Mouse (Mus musculus) lung, embryonic 15.5 days (tissue): Measurements from ENCODE around the gene Tbpl1. TPM values are rescaled to one million over a fixed set of nuclear protein-coding genes. Genes with fewer than 3 reads are reported as not detected.

ENCODE experiments used
- ATAC-seq: fragments of 200-750 bp; cut with Nextera tagmentation; 2 replicates; pipeline ENCODE4 v1.8.0; 2017; ENCODE audit warnings: moderate number of reproducible peaks, borderline replicate concordance; ENCODE audit not compliant: low FRiP score, low TSS enrichment; ENCODE audit errors: extremely low read depth
- H3K27ac ChIP-seq: fragments of 300-500 bp; sonication (generic); 2 replicates; pipeline ENCODE4 v1.5.1; 2015; ENCODE audit warnings: moderate library complexity, mild to moderate bottlenecking, inconsistent platforms
- H3K27me3 ChIP-seq: fragments of 300-500 bp; sonication (generic); 2 replicates; pipeline ENCODE4 v1.6.1; 2015; ENCODE audit warnings: inconsistent platforms
- H3K36me3 ChIP-seq: fragments of 300-500 bp; sonication (generic); 2 replicates; pipeline ENCODE4 v1.6.1; 2015; ENCODE audit warnings: inconsistent platforms
- H3K4me1 ChIP-seq: fragments of 300-500 bp; sonication (generic); 2 replicates; pipeline ENCODE4 v1.6.1; 2015; ENCODE audit warnings: inconsistent platforms
- H3K4me2 ChIP-seq: fragments of 300-500 bp; sonication (generic); 2 replicates; pipeline ENCODE4 v1.6.1; 2015; ENCODE audit warnings: inconsistent platforms, mild to moderate bottlenecking, moderate library complexity
- H3K4me3 ChIP-seq: fragments of 300-500 bp; sonication (generic); 2 replicates; pipeline ENCODE4 v1.5.1; 2015; ENCODE audit warnings: mild to moderate bottlenecking, inconsistent platforms
- H3K9ac ChIP-seq: fragments of 300-500 bp; sonication (generic); 2 replicates; pipeline ENCODE4 v1.6.1; 2015; ENCODE audit warnings: inconsistent platforms
- H3K9me3 ChIP-seq: fragments of 300-500 bp; sonication (generic); 2 replicates; pipeline ENCODE4 v1.6.1; 2016; ENCODE audit warnings: inconsistent platforms
- WGBS: fragments of 180-500 bp; shearing (Covaris S2); methylation state at CpG from one replicate; pipeline ENCODE4 v1.1.7; 2015; 5-methylcytosine and 5-hydroxymethylcytosine counted together
- polyA plus RNA-seq: library from polyadenylated mRNA; unstranded; fragments of >200 nt; fragmentation: Nextera tagmentation; extraction: Ambion mirVana; gene quantifications from 2 replicates; pipeline ENCODE4 v1.2.1, GENCODE M21; 2015

The Tbpl1 gene
- polyA plus RNA-seq, 1 experiment from 2014 or later: 50.1 TPM

- Histone ChIP-seq H3K36me3 (peaks cover 42% of the 10 kb centered on the region), H3K9ac (no peak overlapping the region)
- WGBS: 84% methylated on average over 6 of the region's 6 CpGs
Measured at GRCm38 (mm10) chr10:22703844-22704243, 27.9 kb downstream of the Tbpl1 start.

GRCm38 (mm10) chr10:22701485-22702315 lies 30.0 kb downstream of the Tbpl1 start:
- H3K4me3 ChIP-seq: no peak overlapping the region
- peaks cover 26% of the 10 kb centered on the region for H3K36me3 ChIP-seq
- ATAC-seq: no peak
- 68% methylated on average over 12 of the region's 12 CpGs for WGBS
- no peak overlapping the region for H3K4me2 ChIP-seq
- H3K9me3 ChIP-seq: no peaks in the 10 kb centered on the region
- peaks cover 23% of the 10 kb centered on the region; the same call in 1 of the 2 replicates for H3K4me1 ChIP-seq
- no peaks in the 10 kb centered on the region for H3K27me3 ChIP-seq
- no peak overlapping the region for H3K9ac ChIP-seq
- H3K27ac ChIP-seq: no peak overlapping the region

More at GRCm38 (mm10) chr10:22703844-22704243, 27.9 kb downstream of the Tbpl1 start:
- H3K4me1 ChIP-seq: peaks cover 18% of the 10 kb centered on the region; the same call in 1 of the 2 replicates
- H3K4me3 ChIP-seq: no peak overlapping the region
- no peaks in the 10 kb centered on the region for H3K9me3 ChIP-seq
- no peak overlapping the region for H3K27ac ChIP-seq
- H3K27me3 ChIP-seq: no peaks in the 10 kb centered on the region
- H3K4me2 ChIP-seq: no peak overlapping the region
- no peak for ATAC-seq

GRCm38 (mm10) chr10:22700773-22701172 lies 31.0 kb downstream of the Tbpl1 start:
- Histone ChIP-seq H3K9ac (no peak overlapping the region), H3K36me3 (peaks cover 20% of the 10 kb centered on the region), H3K27me3 (no peaks in the 10 kb centered on the region), H3K27ac (no peak overlapping the region), H3K4me1 (peaks cover 23% of the 10 kb centered on the region; the same call in 1 of the 2 replicates), H3K9me3 (no peaks in the 10 kb centered on the region), H3K4me3 (no peak overlapping the region), H3K4me2 (no peak overlapping the region)
- 58% methylated on average over 9 of the region's 9 CpGs for whole genome bisulfite sequencing
- no peak for ATAC-seq

GRCm38 (mm10) chr10:22699487-22700335 lies 32.0 kb downstream of the Tbpl1 start:
- Histone ChIP-seq H3K27ac (no peak overlapping the region), H3K27me3 (no peaks in the 10 kb centered on the region), H3K4me3 (no peak overlapping the region), H3K36me3 (peaks cover 14% of the 10 kb centered on the region), H3K4me1 (peaks cover 23% of the 10 kb centered on the region; the same call in 1 of the 2 replicates), H3K9me3 (no peaks in the 10 kb centered on the region), H3K4me2 (no peak overlapping the region), H3K9ac (no peak overlapping the region)
- WGBS: 61% methylated on average over 19 of the region's 19 CpGs
- no peak for ATAC-seq

- H3K27me3 ChIP-seq: no peaks in the 10 kb centered on the region
- H3K36me3 ChIP-seq: peaks cover 6% of the 10 kb centered on the region
- H3K4me1 ChIP-seq: peaks cover 23% of the 10 kb centered on the region; the same call in 1 of the 2 replicates
- 72% methylated on average over 9 of the region's 9 CpGs for WGBS
- peak; percentile 65; the same call in 1 of the 2 replicates for ATAC-seq
- H3K4me2 ChIP-seq: peak overlapping the region; percentile 34; the same call in 1 of the 2 replicates
- no peaks in the 10 kb centered on the region for H3K9me3 ChIP-seq
- no peak overlapping the region for H3K4me3 ChIP-seq
- H3K27ac ChIP-seq: peak overlapping the region; percentile 34; the same call in 1 of the 2 replicates
- H3K9ac ChIP-seq: no peak overlapping the region
Measured at GRCm38 (mm10) chr10:22698158-22698953, 33.4 kb downstream of the Tbpl1 start.

- Histone ChIP-seq H3K4me2 (no peak overlapping the region), H3K4me3 (no peak overlapping the region), H3K9ac (no peak overlapping the region), H3K27me3 (no peaks in the 10 kb centered on the region), H3K27ac (no peak overlapping the region), H3K36me3 (no peaks in the 10 kb centered on the region), H3K9me3 (no peaks in the 10 kb centered on the region), H3K4me1 (peaks cover 23% of the 10 kb centered on the region; the same call in 1 of the 2 replicates)
- whole genome bisulfite sequencing: 71% methylated on average over 7 of the region's 7 CpGs
- ATAC-seq: no peak
Measured at GRCm38 (mm10) chr10:22696864-22697263, 34.9 kb downstream of the Tbpl1 start.

GRCm38 (mm10) chr10:22696236-22696635 lies 35.5 kb downstream of the Tbpl1 start:
- Histone ChIP-seq H3K27ac (no peak overlapping the region), H3K4me3 (no peak overlapping the region), H3K9ac (no peak overlapping the region), H3K27me3 (no peaks in the 10 kb centered on the region), H3K9me3 (no peaks in the 10 kb centered on the region), H3K4me2 (no peak overlapping the region), H3K4me1 (peaks cover 18% of the 10 kb centered on the region; the same call in 1 of the 2 replicates), H3K36me3 (no peaks in the 10 kb centered on the region)
- WGBS: 81% methylated on average over 9 of the region's 9 CpGs
- ATAC-seq: no peak

GRCm38 (mm10) chr10:22675848-22676630 lies 55.7 kb downstream of the Tbpl1 start:
- Histone ChIP-seq H3K27me3 (no peaks in the 10 kb centered on the region), H3K9me3 (no peaks in the 10 kb centered on the region), H3K27ac (no peak overlapping the region), H3K4me1 (no peaks in the 10 kb centered on the region), H3K36me3 (no peaks in the 10 kb centered on the region), H3K9ac (no peak overlapping the region), H3K4me2 (no peak overlapping the region), H3K4me3 (no peak overlapping the region)
- 80% methylated on average over 13 of the region's 13 CpGs for WGBS
- ATAC-seq: no peak

- Histone ChIP-seq H3K27ac (no peak overlapping the region), H3K4me1 (no peaks in the 10 kb centered on the region), H3K4me2 (no peak overlapping the region), H3K4me3 (no peak overlapping the region), H3K27me3 (no peaks in the 10 kb centered on the region), H3K36me3 (no peaks in the 10 kb centered on the region), H3K9me3 (no peaks in the 10 kb centered on the region), H3K9ac (no peak overlapping the region)
- no peak for ATAC-seq
- WGBS: 88% methylated on average over 8 of the region's 8 CpGs
Measured at GRCm38 (mm10) chr10:22674176-22674575, 57.6 kb downstream of the Tbpl1 start.

GRCm38 (mm10) chr10:22668509-22668908 lies 63.2 kb downstream of the Tbpl1 start:
- H3K9me3 ChIP-seq: no peaks in the 10 kb centered on the region
- H3K4me2 ChIP-seq: no peak overlapping the region
- no peaks in the 10 kb centered on the region for H3K36me3 ChIP-seq
- H3K27me3 ChIP-seq: no peaks in the 10 kb centered on the region
- WGBS: 77% methylated on average over 13 of the region's 13 CpGs
- no peak overlapping the region for H3K9ac ChIP-seq
- H3K27ac ChIP-seq: no peak overlapping the region
- H3K4me3 ChIP-seq: no peak overlapping the region
- ATAC-seq: no peak
- H3K4me1 ChIP-seq: no peaks in the 10 kb centered on the region
